Comparison of ENCODE assay signal across 8 mouse cellular contexts in genomic region chrX:155337905-155338721, GRCm38 (mm10). TPM values are rescaled to one million over a fixed set of nuclear protein-coding genes. Genes with fewer than 3 reads are reported as not detected.
A peak's percentile ranks its signal among the peaks of the same experiment; 100 is the strongest.
DNase-seq lines count a peak whose midpoint lies in the region; ATAC-seq and TF ChIP-seq lines count a peak whose summit lies in the region.

No protein-coding gene starts in this region.

- H3K9ac ChIP-seq in embryonic facial prominence, embryonic 15.5 days, result peak overlapping the region; percentile 33
- H3K9ac ChIP-seq in kidney, embryonic 15.5 days, result peak overlapping the region; percentile 54
- peak overlapping the region; percentile 69 for H3K9ac ChIP-seq in liver, embryonic 11.5 days (ENCODE audit: low read depth, low read length)
- H3K9ac ChIP-seq in stomach, embryonic 14.5 days (replicated peaks; ENCODE audit: low read depth, low read length), result peak overlapping the region; percentile 46

- no peaks in the 10 kb centered on the region for H3K9me3 ChIP-seq in embryonic facial prominence, embryonic 15.5 days (replicated peaks)
- H3K9me3 ChIP-seq in heart, embryonic 10.5 days, result no peaks in the 10 kb centered on the region
- H3K9me3 ChIP-seq in kidney, embryonic 15.5 days (replicated peaks), result no peaks in the 10 kb centered on the region
- no peaks in the 10 kb centered on the region for H3K9me3 ChIP-seq in liver, embryonic 11.5 days (ENCODE audit: control insufficient read depth, low read length)
- H3K9me3 ChIP-seq in stomach, embryonic 14.5 days (ENCODE audit: control insufficient read depth, low read depth, low read length), result no peaks in the 10 kb centered on the region

- no peak for TF ChIP-seq CTCF in bone marrow, adult 2 months (IDR thresholded peaks at IDR 0.05; ENCODE audit: control insufficient read depth, insufficient read depth, low read length)

- peak overlapping the region; percentile 86 for H3K4me3 ChIP-seq in bone marrow, adult 2 months (replicated peaks; ENCODE audit: control insufficient read depth, low read depth, low read length)
- peak overlapping the region; percentile 57 for H3K4me3 ChIP-seq in embryonic facial prominence, embryonic 15.5 days (replicated peaks)
- H3K4me3 ChIP-seq in heart, embryonic 10.5 days, result peak overlapping the region; percentile 66
- H3K4me3 ChIP-seq in kidney, embryonic 15.5 days (replicated peaks), result peak overlapping the region; percentile 56
- peak overlapping the region; percentile 61 for H3K4me3 ChIP-seq in liver, embryonic 11.5 days (ENCODE audit: low read depth, low read length)
- peak overlapping the region; percentile 49 for H3K4me3 ChIP-seq in stomach, embryonic 14.5 days (ENCODE audit: low read depth, low read length)

- H3K36me3 ChIP-seq in embryonic facial prominence, embryonic 15.5 days, result no peaks in the 10 kb centered on the region
- H3K36me3 ChIP-seq in heart, embryonic 10.5 days, result peaks cover 6% of the 10 kb centered on the region; the same call in 1 of the 2 replicates
- no peaks in the 10 kb centered on the region; the same call in 1 of the 2 replicates for H3K36me3 ChIP-seq in kidney, embryonic 15.5 days
- no peaks in the 10 kb centered on the region for H3K36me3 ChIP-seq in liver, embryonic 11.5 days (ENCODE audit: control insufficient read depth, insufficient read depth, low read length)
- no peaks in the 10 kb centered on the region for H3K36me3 ChIP-seq in stomach, embryonic 14.5 days (ENCODE audit: control insufficient read depth, insufficient read depth, low read length)

- 9% methylated on average over 48 of the region's 49 CpGs for WGBS in bone marrow, adult 2 months
- 19% methylated on average over 49 of the region's 49 CpGs for WGBS in embryonic facial prominence, embryonic 15.5 days
- WGBS in heart, embryonic 10.5 days, result 15% methylated on average over 49 of the region's 49 CpGs
- WGBS in kidney, embryonic 15.5 days, result 27% methylated on average over 48 of the region's 49 CpGs
- WGBS in liver, embryonic 11.5 days, result 12% methylated on average over 49 of the region's 49 CpGs
- WGBS in stomach, embryonic 14.5 days, result 22% methylated on average over 39 of the region's 49 CpGs

- ATAC-seq in embryonic facial prominence, embryonic 15.5 days (ENCODE audit: insufficient number of reproducible peaks, low FRiP score, low TSS enrichment, low read depth), result peak; percentile 93
- ATAC-seq in kidney, embryonic 15.5 days (replicated peaks; ENCODE audit: low FRiP score), result peak; percentile 99
- peak; percentile 96 for ATAC-seq in liver, embryonic 11.5 days (replicated peaks; ENCODE audit: low FRiP score)
- ATAC-seq in stomach, embryonic 14.5 days (ENCODE audit: insufficient number of reproducible peaks, insufficient read depth, low FRiP score, low read depth), result peak; percentile 96

- TF ChIP-seq POLR2A in bone marrow, adult 2 months (IDR thresholded peaks at IDR 0.05; ENCODE audit: borderline replicate concordance, control insufficient read depth, low read depth, low read length), result peak; percentile 27; the same call in 1 of the 2 replicates

- H3K4me1 ChIP-seq in bone marrow, adult 2 months (ENCODE audit: control insufficient read depth, insufficient read depth, low read length), result no peaks in the 10 kb centered on the region
- H3K4me1 ChIP-seq in embryonic facial prominence, embryonic 15.5 days, result no peaks in the 10 kb centered on the region
- H3K4me1 ChIP-seq in heart, embryonic 10.5 days, result no peaks in the 10 kb centered on the region
- no peaks in the 10 kb centered on the region for H3K4me1 ChIP-seq in kidney, embryonic 15.5 days
- H3K4me1 ChIP-seq in liver, embryonic 11.5 days (replicated peaks; ENCODE audit: control insufficient read depth, insufficient read depth, low read length), result no peaks in the 10 kb centered on the region
- no peaks in the 10 kb centered on the region for H3K4me1 ChIP-seq in stomach, embryonic 14.5 days (ENCODE audit: control insufficient read depth, insufficient read depth, low read length)

- peak overlapping the region; percentile 74 for H3K27ac ChIP-seq in bone marrow, adult 2 months (ENCODE audit: control insufficient read depth, insufficient read depth, low read depth, low read length, poor library complexity)
- peak overlapping the region; percentile 85 for H3K27ac ChIP-seq in embryonic facial prominence, embryonic 15.5 days (replicated peaks)
- H3K27ac ChIP-seq in heart, embryonic 10.5 days, result peak overlapping the region; percentile 91
- H3K27ac ChIP-seq in kidney, embryonic 15.5 days, result peak overlapping the region; percentile 89
- peak overlapping the region; percentile 73 for H3K27ac ChIP-seq in liver, embryonic 11.5 days (ENCODE audit: low read depth, low read length)
- H3K27ac ChIP-seq in stomach, embryonic 14.5 days (ENCODE audit: low read length), result peak overlapping the region; percentile 82

- peak; percentile 85 for DNase-seq in A20 (ENCODE audit: low read depth, low spot score)
- peak; percentile 88 for DNase-seq in heart, embryonic 10.5 days (ENCODE audit: low spot score)
- peak; percentile 78 for DNase-seq in liver, embryonic 11.5 days (ENCODE audit: low spot score)
- peak; percentile 82 for DNase-seq in naive thymus-derived CD4-positive, alpha-beta T cell, adult 2 months (ENCODE audit: low read depth)

- H3K4me2 ChIP-seq in embryonic facial prominence, embryonic 15.5 days (replicated peaks), result peak overlapping the region; percentile 45
- H3K4me2 ChIP-seq in kidney, embryonic 15.5 days, result peak overlapping the region; percentile 56
- peak overlapping the region; percentile 54 for H3K4me2 ChIP-seq in liver, embryonic 11.5 days
- H3K4me2 ChIP-seq in stomach, embryonic 14.5 days (replicated peaks; ENCODE audit: low read depth, low read length), result peak overlapping the region; percentile 30

- H3K27me3 ChIP-seq in embryonic facial prominence, embryonic 15.5 days, result no peaks in the 10 kb centered on the region
- no peaks in the 10 kb centered on the region for H3K27me3 ChIP-seq in heart, embryonic 10.5 days (ENCODE audit: insufficient read depth, poor library complexity, severe bottlenecking)
- H3K27me3 ChIP-seq in kidney, embryonic 15.5 days, result no peaks in the 10 kb centered on the region
- H3K27me3 ChIP-seq in liver, embryonic 11.5 days (replicated peaks; ENCODE audit: control insufficient read depth, insufficient read depth, low read length), result no peaks in the 10 kb centered on the region
- no peaks in the 10 kb centered on the region for H3K27me3 ChIP-seq in stomach, embryonic 14.5 days (ENCODE audit: control insufficient read depth, insufficient read depth, low read length)

RNA-seq across cellular contexts. Expression of gene Prdx4, which starts 2.4 kb away (rescaled TPM):
- polyA plus RNA-seq in bone marrow, adult 2 months (2011; ENCODE audit: insufficient read depth, insufficient read length, low replicate concordance, missing spikeins), result 14.2 and 27.3 TPM in 2 replicates
- 249 and 258 TPM in 2 replicates for polyA plus RNA-seq in embryonic facial prominence, embryonic 15.5 days (2015; fragmentation: Nextera tagmentation; extraction: Ambion mirVana)
- 277 and 279 TPM in 2 replicates for polyA plus RNA-seq in heart, embryonic 10.5 days (2016; fragmentation: Nextera tagmentation; extraction: Ambion mirVana)
- 291 and 295 TPM in 2 replicates for polyA plus RNA-seq in kidney, embryonic 15.5 days (2015; fragmentation: Nextera tagmentation; extraction: Ambion mirVana)
- polyA plus RNA-seq in liver, embryonic 11.5 days (2014; fragmentation: Nextera tagmentation; extraction: Ambion mirVana), result 188 and 204 TPM in 2 replicates
- polyA plus RNA-seq in stomach, embryonic 14.5 days (2014; fragmentation: Nextera tagmentation; extraction: Ambion mirVana), result 376 and 384 TPM in 2 replicates

Comparison
In these comparisons a context has a peak if more than half of its experiments do, and no peak if none do; other contexts are left out.
1. Peak in every context shown above with its lines: DNase-seq, ATAC-seq, H3K4me3 ChIP-seq and H3K27ac ChIP-seq.